Comparison of ENCODE assay signal across 1 mouse cellular context in the genomic region with DNA sequence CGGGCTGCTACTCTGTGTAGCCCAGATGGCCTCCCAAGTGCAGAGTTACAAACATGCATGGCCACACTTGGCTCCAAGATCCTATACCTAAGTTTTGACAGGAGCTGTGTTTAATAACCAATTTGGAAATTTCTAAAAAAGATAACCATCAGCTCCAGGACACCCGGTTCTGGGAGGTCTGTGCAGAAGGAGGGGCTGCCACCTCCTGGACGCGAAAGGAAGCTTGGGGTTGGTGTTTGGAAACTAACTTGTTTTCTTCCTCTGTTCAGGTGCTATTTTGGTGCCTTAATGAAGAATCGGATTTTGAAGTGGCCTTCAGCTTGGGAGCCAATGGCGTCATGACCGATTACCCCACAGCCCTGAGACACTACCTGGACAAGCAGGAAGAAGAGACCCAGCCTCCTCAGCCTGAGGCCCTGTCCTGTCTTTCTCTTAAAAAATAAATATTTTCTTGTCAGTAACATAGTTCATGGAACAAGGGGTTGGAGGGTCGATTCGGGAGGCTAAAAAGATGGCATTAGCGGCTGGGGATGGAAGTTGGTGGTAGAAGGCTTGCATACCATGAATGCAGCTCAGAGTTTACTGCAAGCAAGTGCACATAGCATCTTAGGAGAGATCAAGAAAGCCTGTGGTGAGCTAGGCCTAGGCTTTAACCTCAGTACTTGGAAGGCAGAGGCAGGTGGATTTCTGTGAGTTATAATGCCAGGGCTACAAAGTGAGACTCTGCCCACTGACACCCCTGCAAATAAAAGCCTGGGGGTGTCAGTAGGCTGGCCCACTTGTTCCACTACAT.
TF ChIP-seq lines count a peak whose summit lies in the region.

No protein-coding gene starts in this region.

TF ChIP-seq in CH12.LX, 34 proteins besides CTCF, POLR2A, EP300 and RAD21:
- TF ChIP-seq JUN (IDR thresholded peaks at IDR 0.05; ENCODE audit: insufficient read depth, low read depth, low read length) (no peak), SMC3 (IDR thresholded peaks at IDR 0.05; ENCODE audit: low read depth, low read length) (peak; percentile 39)
